Mouse (Mus musculus) megakaryocyte, embryonic 14.5 days (primary cell): ENCODE measurements around the gene Erp27.

Experiments used
- FLI1 ChIP-seq: IDR thresholded peaks from 2 replicates; pipeline ENCODE4 v1.6.1; 2012; ENCODE audit warnings: low read length, inconsistent platforms, mixed read lengths
- GATA1 ChIP-seq: IDR thresholded peaks from 3 replicates; pipeline ENCODE4 v1.6.1; 2012; ENCODE audit warnings: mixed read lengths, low read length, inconsistent platforms, borderline replicate concordance

GRCm38 (mm10) chr6:136883431-136883915 is 38.5 kb downstream of the Erp27 start:
- no peak for TF ChIP-seq GATA1
- TF ChIP-seq FLI1, result no peak
